Comparison of ENCODE assay signal across 9 mouse cellular contexts in the genomic region with DNA sequence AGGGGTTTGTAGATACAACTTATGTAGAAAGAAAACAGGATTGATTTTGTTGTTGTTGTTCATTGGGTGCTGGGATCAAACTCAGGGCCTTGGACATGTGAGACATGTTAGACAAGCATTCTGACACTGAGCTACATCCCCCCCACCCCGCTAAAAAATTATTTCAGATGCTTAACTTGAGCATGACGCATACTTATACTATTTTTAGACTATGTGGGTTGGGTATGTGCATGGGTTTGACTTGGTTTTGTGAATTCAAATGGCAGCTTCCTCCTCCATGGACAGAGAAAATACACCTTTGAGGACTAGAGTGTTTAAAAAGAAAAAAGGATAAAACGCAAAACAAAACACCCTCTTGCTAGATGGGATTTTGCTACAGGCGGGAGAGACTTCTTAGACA.
"Had no signal": no experiment of that assay in that cellular context is flagged by ENCODE, and none has a peak within 500 bp of the region (broad histone marks: within the 10 kb centered on the region; RNA-seq: fewer than 3 reads in every experiment).

No protein-coding gene starts in this region.

- ATAC-seq: lung, postnatal 0 days; midbrain, embryonic 13.5 days had no signal

- H3K9me3 ChIP-seq: liver, embryonic 15.5 days; midbrain, embryonic 13.5 days; neural tube, embryonic 12.5 days had no signal

- H3K36me3 ChIP-seq: liver, embryonic 15.5 days; midbrain, embryonic 13.5 days; neural tube, embryonic 12.5 days had no signal

- H3K9ac ChIP-seq: liver, embryonic 15.5 days; midbrain, embryonic 13.5 days; neural tube, embryonic 12.5 days had no signal

- H3K4me2 ChIP-seq: liver, embryonic 11.5 days; liver, embryonic 15.5 days; midbrain, embryonic 13.5 days; neural tube, embryonic 12.5 days had no signal

- DNase-seq: left cerebral cortex, postnatal 4 days; lung, adult 2 months; lung, postnatal 36 days had no signal

- H3K4me3 ChIP-seq: liver, embryonic 15.5 days; midbrain, embryonic 13.5 days; neural tube, embryonic 12.5 days had no signal

- H3K27ac ChIP-seq: liver, embryonic 15.5 days; midbrain, embryonic 13.5 days; neural tube, embryonic 12.5 days; stomach, postnatal 0 days had no signal

- H3K27me3 ChIP-seq: liver, embryonic 15.5 days; midbrain, embryonic 13.5 days; neural tube, embryonic 12.5 days had no signal

- H3K4me1 ChIP-seq: liver, embryonic 15.5 days; midbrain, embryonic 13.5 days; neural tube, embryonic 12.5 days had no signal
